Comparison of ENCODE assay signal across 13 mouse cellular contexts in the genomic region with DNA sequence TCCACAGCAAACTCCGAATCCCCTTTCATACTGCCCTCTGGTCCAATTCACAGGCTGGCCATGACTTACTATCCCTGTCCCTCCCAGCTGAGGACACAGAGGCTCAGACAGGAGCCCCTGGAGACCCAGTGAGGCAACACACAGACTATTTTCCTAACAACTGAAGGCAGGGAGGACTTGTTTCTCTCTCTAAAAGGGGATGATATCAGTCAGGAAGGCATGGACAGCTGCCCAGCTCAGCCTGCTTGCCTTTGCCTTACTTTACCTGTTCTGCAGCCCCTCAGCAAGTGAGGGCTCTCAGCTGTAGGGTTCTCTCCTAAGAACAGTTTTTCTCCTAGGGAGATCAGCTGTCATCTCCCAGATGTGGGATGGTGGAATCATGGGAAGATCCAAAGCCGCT.
"Had no signal": no experiment of that assay in that cellular context is flagged by ENCODE, and none has a peak within 500 bp of the region (broad histone marks: within the 10 kb centered on the region; RNA-seq: fewer than 3 reads in every experiment).

No protein-coding gene starts in this region.

- H3K4me3 ChIP-seq: heart, adult 2 months; hindbrain, embryonic 13.5 days; hindbrain, embryonic 15.5 days; left cerebral cortex, adult 2 months; limb, embryonic 12.5 days; liver, embryonic 13.5 days; liver, embryonic 15.5 days had no signal

- H3K9ac ChIP-seq: heart, embryonic 15.5 days; hindbrain, embryonic 13.5 days; hindbrain, embryonic 15.5 days; limb, embryonic 12.5 days; liver, embryonic 13.5 days; liver, embryonic 15.5 days had no signal

- ATAC-seq: intestine, postnatal 0 days had no signal

- H3K9me3 ChIP-seq: heart, embryonic 13.5 days; heart, embryonic 15.5 days; hindbrain, embryonic 10.5 days; hindbrain, embryonic 13.5 days; hindbrain, embryonic 15.5 days; limb, embryonic 10.5 days; limb, embryonic 12.5 days; liver, embryonic 13.5 days; liver, embryonic 15.5 days had no signal

- H3K27ac ChIP-seq: gastrocnemius, adult 2 months; heart, adult 2 months; heart, embryonic 13.5 days; heart, embryonic 15.5 days; hindbrain, embryonic 10.5 days; hindbrain, embryonic 13.5 days; hindbrain, embryonic 15.5 days; left cerebral cortex, adult 2 months; limb, embryonic 10.5 days; limb, embryonic 12.5 days; liver, embryonic 13.5 days; liver, embryonic 15.5 days had no signal

- H3K36me3 ChIP-seq: heart, embryonic 13.5 days; heart, embryonic 15.5 days; hindbrain, embryonic 10.5 days; hindbrain, embryonic 13.5 days; hindbrain, embryonic 15.5 days; limb, embryonic 10.5 days; limb, embryonic 12.5 days; liver, embryonic 13.5 days; liver, embryonic 15.5 days had no signal
